Mouse (Mus musculus) spleen, postnatal 36 days (tissue): Measurements from ENCODE around the gene Zfp316.

ENCODE experiments used
- DNase-seq, 2 experiments: peaks; one replicate each; pipeline ENCODE4 v3.0.0; 2022; ENCODE audit warnings: low spot score in 2 of 2, mixed read lengths in 1 of 2

Zfp316 gene

GRCm38 (mm10) chr5:143226790-143227189 is 43.0 kb downstream of the Zfp316 start, which contains the start of gene Spdye4a:
Gene Spdye4a, minus strand, starts transcription at chr5:143226890.
- no peak for DNase-seq

- DNase-seq: no peak
Observed at GRCm38 (mm10) chr5:143222287-143222686, 47.5 kb downstream of the Zfp316 start.

GRCm38 (mm10) chr5:143220996-143221395 is 48.8 kb downstream of the Zfp316 start:
- DNase-seq: no peak

GRCm38 (mm10) chr5:143213832-143214231 is 56.0 kb downstream of the Zfp316 start:
- DNase-seq: no peak

GRCm38 (mm10) chr5:143205015-143205414 is 64.8 kb downstream of the Zfp316 start:
- no peak for DNase-seq
